Mouse (Mus musculus) liver, adult 2 months (tissue): Measurements from ENCODE around the gene Gm49336.

Experiments
- CTCF ChIP-seq: fragments of 200-500 bp; IDR thresholded peaks from 2 replicates; pipeline ENCODE4 v1.5.1; 2011; ENCODE audit warnings: low read depth, low read length, control low read depth
- POLR2A ChIP-seq: fragments of 200-500 bp; IDR thresholded peaks from 2 replicates; pipeline ENCODE4 v1.6.1; 2011; ENCODE audit warnings: low read length, control low read depth; ENCODE audit not compliant: insufficient read depth; ENCODE audit errors: extremely low read depth

DNA sequence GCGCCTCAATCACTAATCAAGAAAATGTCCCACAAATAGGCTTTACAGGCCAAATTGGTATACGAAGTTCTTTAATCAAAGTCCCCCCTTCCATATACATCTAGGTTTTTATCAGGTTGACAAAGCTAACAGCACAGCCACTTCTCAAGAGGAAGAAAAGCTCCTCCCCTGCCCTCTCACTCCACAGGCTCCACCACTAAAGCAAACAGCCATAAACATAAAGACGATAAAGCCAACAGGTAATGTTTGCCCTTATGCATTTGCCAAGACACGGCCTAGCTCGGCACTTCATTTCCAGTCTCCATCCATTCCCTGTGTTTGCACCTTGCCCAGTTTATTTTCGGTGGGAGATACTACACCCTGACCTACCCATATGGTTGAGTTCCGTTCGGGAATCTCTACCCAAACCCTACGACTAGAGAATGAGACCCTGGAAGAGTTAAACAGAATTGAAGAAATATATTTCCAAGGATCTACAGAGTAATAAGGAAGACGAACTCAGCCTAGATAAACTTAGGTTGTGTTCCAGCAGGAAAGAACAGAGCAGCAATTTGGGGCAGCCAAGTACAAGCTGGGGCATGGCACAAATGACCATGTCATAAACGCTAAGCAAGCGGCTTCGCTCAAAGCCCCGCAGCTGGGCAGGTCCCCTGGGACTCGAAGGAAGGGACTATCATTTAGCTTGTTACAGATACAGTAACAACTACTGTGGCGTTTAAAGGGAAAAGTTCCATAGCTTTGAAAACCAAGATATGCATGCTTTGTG is 80.3 kb downstream of the Gm49336 start:
- no peak for TF ChIP-seq CTCF
- no peak for TF ChIP-seq POLR2A
